Mouse (Mus musculus) stomach, postnatal 0 days (tissue): Measurements from ENCODE around the gene Nomo1.

ENCODE experiments used
- CTCF ChIP-seq: IDR thresholded peaks from 2 replicates; pipeline ENCODE4 v1.5.1; 2016; ENCODE audit warnings: antibody characterized with exemption, low read depth, mild to moderate bottlenecking, moderate library complexity
- EP300 ChIP-seq: optimal IDR thresholded peaks from 2 replicates; pipeline ENCODE3; 2016; ENCODE audit warnings: antibody characterized with exemption

GRCm38 (mm10) chr7:46033870-46034337 is 406 bp downstream of the Nomo1 start:
- TF ChIP-seq CTCF (no peak), EP300 (peak; percentile 25)
